17 mouse cellular contexts compared by ENCODE assay signal in genomic region chr5:147708500-147708899, GRCm38 (mm10). TPM values are rescaled to one million over a fixed set of nuclear protein-coding genes. Genes with fewer than 3 reads are reported as not detected.
"Had no signal": no experiment of that assay in that cellular context is flagged by ENCODE, and none has a peak within 500 bp of the region (broad histone marks: within the 10 kb centered on the region; RNA-seq: fewer than 3 reads in every experiment).

No protein-coding gene starts in this region.

- H3K9ac ChIP-seq: liver, embryonic 13.5 days; neural tube, embryonic 12.5 days; stomach, embryonic 15.5 days had no signal

- H3K9me3 ChIP-seq: liver, embryonic 13.5 days; neural tube, embryonic 12.5 days; stomach, embryonic 15.5 days had no signal

- H3K4me1 ChIP-seq: liver, embryonic 13.5 days; neural tube, embryonic 12.5 days; stomach, embryonic 15.5 days had no signal

- H3K27me3 ChIP-seq: liver, embryonic 13.5 days; neural tube, embryonic 12.5 days; stomach, embryonic 15.5 days had no signal

- H3K4me3 ChIP-seq: left cerebral cortex, adult 2 months; liver, embryonic 13.5 days; neural tube, embryonic 12.5 days; stomach, embryonic 15.5 days had no signal

- H3K36me3 ChIP-seq: liver, embryonic 13.5 days; neural tube, embryonic 12.5 days; stomach, embryonic 15.5 days had no signal

- DNase-seq: kidney, adult 8-10 months; kidney, postnatal 36 days; layer of hippocampus, postnatal 36 days; liver, embryonic 13.5 days; lung, adult 2 months; lung, postnatal 14 days; lung, postnatal 4 days; midbrain, embryonic 14.5 days; retina, postnatal 1 day; right cerebral cortex, postnatal 25 days; spleen, adult 18-20 months; thymus, postnatal 25 days had no signal

- H3K27ac ChIP-seq: left cerebral cortex, adult 2 months; liver, embryonic 13.5 days; neural tube, embryonic 12.5 days; stomach, embryonic 15.5 days had no signal

- H3K4me2 ChIP-seq: liver, embryonic 13.5 days; midbrain, embryonic 11.5 days; neural tube, embryonic 12.5 days; stomach, embryonic 15.5 days had no signal

RNA-seq across cellular contexts. Expression of gene Flt1, which starts 17.3 kb away (rescaled TPM):
- total RNA-seq: megakaryocyte-erythroid progenitor cell, adult 5-6 weeks had no signal
